Mouse (Mus musculus) spleen, adult 2 months (tissue): ENCODE results near the gene Arid1b.

ENCODE experiments used
- CTCF ChIP-seq: fragments of 200-500 bp; IDR thresholded peaks from 2 replicates; pipeline ENCODE4 v1.5.1; 2011; ENCODE audit warnings: mild to moderate bottlenecking, inconsistent platforms; ENCODE audit not compliant: insufficient read depth, insufficient read length, insufficient replicate concordance; ENCODE audit errors: extremely low read depth
- POLR2A ChIP-seq: fragments of 200-500 bp; IDR thresholded peaks from 2 replicates; pipeline ENCODE4 v1.6.1; 2011; ENCODE audit warnings: low read depth, low read length, inconsistent platforms

DNA sequence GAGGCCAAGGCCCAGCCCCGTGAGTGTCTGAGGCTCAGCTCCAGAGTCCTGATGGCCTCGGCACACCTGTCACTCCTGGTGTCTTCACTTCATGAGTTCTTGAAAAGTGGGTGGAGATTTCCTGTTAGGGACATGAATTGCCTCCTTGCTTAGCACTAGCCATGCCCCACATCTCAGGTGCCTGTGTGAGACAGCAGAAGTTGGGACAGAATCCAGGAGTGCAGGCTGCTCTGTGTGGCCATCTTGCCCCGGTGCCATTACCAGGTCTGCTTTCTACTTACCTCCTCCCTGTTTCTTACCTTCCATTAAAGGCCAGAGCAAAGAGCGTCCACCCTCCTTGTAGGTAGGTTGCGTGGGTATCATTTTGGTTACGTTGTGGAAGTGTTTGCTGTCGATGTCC, 253.1 kb downstream of the Arid1b start:
- no peak for TF ChIP-seq CTCF
- TF ChIP-seq POLR2A = no peak
